Mouse (Mus musculus) erythroblast, embryonic 14.5 days (primary cell): ENCODE measurements around the gene Ank3.

Experiments
- GATA1 ChIP-seq: IDR thresholded peaks from 2 replicates; pipeline ENCODE4 v1.6.1; 2012; ENCODE audit warnings: low read length, inconsistent platforms, mixed read lengths
- TAL1 ChIP-seq: IDR thresholded peaks from 3 replicates; pipeline ENCODE4 v1.6.1; 2012; ENCODE audit warnings: low read length, inconsistent platforms, mixed read lengths

DNA sequence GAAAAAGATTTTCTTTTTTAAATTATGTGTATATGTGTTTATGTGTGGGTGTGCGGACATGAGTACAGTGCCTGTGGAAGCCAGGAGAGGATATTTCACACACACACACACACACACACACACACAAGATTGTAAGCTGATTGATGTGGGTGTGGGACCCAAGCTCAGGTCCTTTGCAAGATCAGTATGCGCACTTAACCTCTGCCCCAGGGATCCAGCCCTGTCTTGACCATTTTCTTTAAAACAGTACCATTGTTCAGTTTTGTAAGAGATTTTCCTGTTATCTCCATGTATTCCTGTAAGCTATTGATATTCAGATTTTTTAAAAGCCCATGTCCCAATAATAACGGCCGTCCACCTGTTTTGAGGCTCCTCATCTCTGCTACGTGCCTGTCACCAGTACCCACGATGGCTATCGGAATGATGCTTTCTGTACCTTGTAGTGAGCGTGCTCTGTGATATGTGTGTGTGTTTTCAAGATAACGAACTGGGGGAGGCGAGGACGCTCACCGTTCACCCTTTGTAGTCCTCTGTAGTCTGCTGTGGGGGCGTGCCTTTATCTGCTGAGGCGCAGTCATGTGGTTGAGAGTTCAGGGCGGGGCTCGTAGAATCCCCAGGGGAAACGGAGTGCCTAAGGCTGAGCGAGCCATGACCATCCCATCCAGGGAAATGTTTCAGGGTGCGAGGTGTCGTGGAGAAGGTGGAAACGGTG, 583.0 kb downstream of the Ank3 start:
- TF ChIP-seq GATA1 = no peak
- TF ChIP-seq TAL1 = no peak
